Mouse (Mus musculus) MEL (cell line): ENCODE measurements around the gene Nfia. TPM values are rescaled to one million over a fixed set of nuclear protein-coding genes. Genes with fewer than 3 reads are reported as not detected.

Experiments
- DNase-seq: peaks from one replicate; pipeline ENCODE4 v3.0.0; 2011; ENCODE audit warnings: low read depth, low spot score
- H3K27ac ChIP-seq: 2 replicates; pipeline ENCODE4 v1.5.1; 2012; ENCODE audit warnings: low read depth, mild to moderate bottlenecking, control low read depth, low read length, moderate library complexity; ENCODE audit not compliant: control insufficient read depth
- H3K27me3 ChIP-seq, 2 experiments: fragments of 150-350 bp in 1 of 2; sonication (generic) in 1 of 2; 2 replicates each; pipeline ENCODE4 v1.6.1; 2012; ENCODE audit warnings: low read length in 2 of 2, mild to moderate bottlenecking in 2 of 2, improper control_type of control experiment in 1 of 2, moderate library complexity in 1 of 2; ENCODE audit not compliant: insufficient read depth in 2 of 2, control insufficient read depth in 1 of 2
- H3K36me3 ChIP-seq, 2 experiments: 2 replicates each; pipeline ENCODE4 v1.6.1; 2012 to 2014; ENCODE audit warnings: low read length in 2 of 2, improper control_type of control experiment in 1 of 2, inconsistent platforms in 1 of 2, mild to moderate bottlenecking in 1 of 2; ENCODE audit not compliant: insufficient read depth in 2 of 2, control insufficient read depth in 1 of 2
- H3K4me1 ChIP-seq, 2 experiments: fragments of 150-350 bp in 1 of 2; sonication (generic) in 1 of 2; 2 replicates each; pipeline ENCODE4 v1.6.1; 2012; ENCODE audit warnings: low read length in 2 of 2, improper control_type of control experiment in 1 of 2, mild to moderate bottlenecking in 1 of 2; ENCODE audit not compliant: insufficient read depth in 2 of 2, control insufficient read depth in 1 of 2
- H3K4me3 ChIP-seq, 2 experiments: fragments of 150-350 bp in 1 of 2; sonication (generic) in 1 of 2; 2 replicates each; pipeline ENCODE4 v1.5.1; 2012; ENCODE audit warnings: low read depth in 2 of 2, low read length in 2 of 2, mild to moderate bottlenecking in 2 of 2, moderate library complexity in 2 of 2, control low read depth in 1 of 2, improper control_type of control experiment in 1 of 2; ENCODE audit not compliant: control insufficient read depth in 1 of 2, insufficient read depth in 1 of 2
- H3K79me2 ChIP-seq: 2 replicates; pipeline ENCODE4 v1.6.1; 2012; ENCODE audit warnings: mild to moderate bottlenecking, low read length, moderate library complexity; ENCODE audit not compliant: control insufficient read depth, poor library complexity, insufficient read depth
- H3K9ac ChIP-seq: 2 replicates; pipeline ENCODE4 v1.6.1; 2012; ENCODE audit warnings: low read depth, mild to moderate bottlenecking, control low read depth, low read length, moderate library complexity; ENCODE audit not compliant: control insufficient read depth, poor library complexity, severe bottlenecking
- H3K9me3 ChIP-seq: fragments of 150-350 bp; sonication (generic); replicated peaks from 2 replicates; pipeline ENCODE4 v1.6.1; 2012; ENCODE audit warnings: mild to moderate bottlenecking, low read length, improper control_type of control experiment, moderate library complexity; ENCODE audit not compliant: insufficient read depth
- CHD2 ChIP-seq: IDR thresholded peaks from 2 replicates; pipeline ENCODE4 v1.6.1; 2011; ENCODE audit warnings: low read length, improper control_type of control experiment
- EP300 ChIP-seq, 2 experiments: IDR thresholded peaks; 2 replicates each; pipeline ENCODE4 v1.6.1; 2011; ENCODE audit warnings: improper control_type of control experiment in 2 of 2, low read length in 2 of 2, low read depth in 1 of 2, mild to moderate bottlenecking in 1 of 2
- HCFC1 ChIP-seq: IDR thresholded peaks from 2 replicates; pipeline ENCODE4 v1.6.1; 2012; ENCODE audit warnings: low read depth, mild to moderate bottlenecking, inconsistent platforms, low read length, improper control_type of control experiment, moderate library complexity
- MAX ChIP-seq: IDR thresholded peaks from 2 replicates; pipeline ENCODE4 v1.6.1; 2011; ENCODE audit warnings: low read length, improper control_type of control experiment
- MAZ ChIP-seq: IDR thresholded peaks from 2 replicates; pipeline ENCODE4 v1.6.1; 2012; ENCODE audit warnings: low read depth, mild to moderate bottlenecking, inconsistent platforms, low read length, improper control_type of control experiment
- MEF2A ChIP-seq: IDR thresholded peaks from 2 replicates; pipeline ENCODE4 v1.6.1; 2014; ENCODE audit warnings: low read depth, mild to moderate bottlenecking, inconsistent platforms, low read length, improper control_type of control experiment; ENCODE audit not compliant: poor library complexity, insufficient replicate concordance, severe bottlenecking; ENCODE audit errors: extremely low read depth
- MYB ChIP-seq: IDR thresholded peaks from 2 replicates; pipeline ENCODE4 v1.6.1; 2011; ENCODE audit warnings: mild to moderate bottlenecking, low read depth, low read length, improper control_type of control experiment
- POLR2A ChIP-seq, 2 experiments: IDR thresholded peaks; 2 replicates each; pipeline ENCODE4 v1.6.1; 2011 to 2012; ENCODE audit warnings: low read length in 2 of 2, mild to moderate bottlenecking in 2 of 2, control low read depth in 1 of 2, improper control_type of control experiment in 1 of 2, low read depth in 1 of 2, moderate library complexity in 1 of 2; ENCODE audit not compliant: control insufficient read depth in 1 of 2, insufficient read depth in 1 of 2, poor library complexity in 1 of 2
- SIN3A ChIP-seq: IDR thresholded peaks from 2 replicates; pipeline ENCODE4 v1.6.1; 2012; ENCODE audit warnings: low read length, improper control_type of control experiment, inconsistent platforms
- TCF12 ChIP-seq: IDR thresholded peaks from 2 replicates; pipeline ENCODE4 v1.6.1; 2014; ENCODE audit warnings: low read depth, mild to moderate bottlenecking, inconsistent platforms, low read length, improper control_type of control experiment, moderate library complexity
- UBTF ChIP-seq: IDR thresholded peaks from 2 replicates; pipeline ENCODE4 v1.6.1; 2012; ENCODE audit warnings: low read depth, mild to moderate bottlenecking, inconsistent platforms, low read length, improper control_type of control experiment, moderate library complexity, borderline replicate concordance; ENCODE audit not compliant: insufficient read depth
- USF2 ChIP-seq, 2 experiments: IDR thresholded peaks; 2 replicates each; pipeline ENCODE4 v1.6.1; 2011 to 2012; ENCODE audit warnings: improper control_type of control experiment in 2 of 2, low read length in 2 of 2, borderline replicate concordance in 1 of 2, inconsistent platforms in 1 of 2, low read depth in 1 of 2, mild to moderate bottlenecking in 1 of 2; ENCODE audit not compliant: insufficient read depth in 1 of 2
- polyA plus RNA-seq, 2 experiments: library from polyadenylated mRNA; stranded (reverse) in 1 of 2; unstranded in 1 of 2; fragments of >175 nt in 1 of 2; fragments of >200 nt in 1 of 2; gene quantifications; 2 replicates each; pipeline versions ENCODE4 v1.2.1 to v1.2.4; 2012; ENCODE audit warnings: low replicate concordance in 2 of 2, low read depth in 1 of 2; ENCODE audit not compliant: insufficient read length in 2 of 2, insufficient read depth in 1 of 2, missing spikeins in 1 of 2
- total RNA-seq: library from RNA; depleted of rRNA; stranded (reverse); fragments of 300-350 nt; gene quantifications from 2 replicates; pipeline ENCODE4 v1.2.3, GENCODE M21; 2012

Gene Nfia
- total and polyA plus RNA-seq, 3 experiments, result 10.2 to 20.5 (median 13.4) TPM

- H3K79me2 ChIP-seq, result peaks cover 29% of the 10 kb centered on the region
- TF ChIP-seq HCFC1 (no peak), TCF12 (no peak), USF2 (IDR thresholded peaks at IDR 0.05; ENCODE audit: borderline replicate concordance in 1 of 2, insufficient read depth in 1 of 2, low read depth in 1 of 2, low read length in 2 of 2) (no peak), MAZ (no peak)
- peaks cover 13 to 18% of the 10 kb centered on the region in 2 experiments for H3K36me3 ChIP-seq
Observed at GRCm38 (mm10) chr4:97865410-97865953, 92.9 kb downstream of the Nfia start.

GRCm38 (mm10) chr4:97866463-97866862 is 93.9 kb downstream of the Nfia start:
- Histone ChIP-seq H3K27ac (no peak overlapping the region), H3K9me3 (no peaks in the 10 kb centered on the region), H3K4me1 (peaks cover 0 to 8% of the 10 kb centered on the region in 2 experiments; a peak in 2 of 4 replicates), H3K79me2 (peaks cover 32% of the 10 kb centered on the region), H3K4me3 (no peak overlapping the region), H3K9ac (no peak overlapping the region), H3K36me3 (peaks cover 13 to 23% of the 10 kb centered on the region in 2 experiments), H3K27me3 (no peaks in the 10 kb centered on the region)
- no peak for TF ChIP-seq EP300 (IDR thresholded peaks at IDR 0.05; ENCODE audit: low read depth in 1 of 2, low read length in 2 of 2)
- TF ChIP-seq MEF2A, result no peak
- TF ChIP-seq USF2 (IDR thresholded peaks at IDR 0.05; ENCODE audit: borderline replicate concordance in 1 of 2, insufficient read depth in 1 of 2, low read depth in 1 of 2, low read length in 2 of 2), result no peak
- no peak for TF ChIP-seq HCFC1
- no peak for TF ChIP-seq MYB
- TF ChIP-seq UBTF, result no peak
- no peak for TF ChIP-seq MAX
- no peak for TF ChIP-seq CHD2
- no peak for TF ChIP-seq SIN3A
- no peak for TF ChIP-seq POLR2A (IDR thresholded peaks at IDR 0.05; ENCODE audit: control insufficient read depth in 1 of 2, insufficient read depth in 1 of 2, low read depth in 1 of 2, low read length in 2 of 2, poor library complexity in 1 of 2)
- no peak for DNase-seq

More at GRCm38 (mm10) chr4:97865410-97865953, 92.9 kb downstream of the Nfia start:
- Histone ChIP-seq H3K9me3 (no peaks in the 10 kb centered on the region), H3K4me1 (peaks cover 0 to 8% of the 10 kb centered on the region in 2 experiments; a peak in 1 of 4 replicates), H3K9ac (no peak overlapping the region), H3K27ac (no peak overlapping the region), H3K4me3 (no peak overlapping the region), H3K27me3 (no peaks in the 10 kb centered on the region)
- no peak for DNase-seq
